ENCODE assay signal across 35 mouse cellular contexts in the genomic region with DNA sequence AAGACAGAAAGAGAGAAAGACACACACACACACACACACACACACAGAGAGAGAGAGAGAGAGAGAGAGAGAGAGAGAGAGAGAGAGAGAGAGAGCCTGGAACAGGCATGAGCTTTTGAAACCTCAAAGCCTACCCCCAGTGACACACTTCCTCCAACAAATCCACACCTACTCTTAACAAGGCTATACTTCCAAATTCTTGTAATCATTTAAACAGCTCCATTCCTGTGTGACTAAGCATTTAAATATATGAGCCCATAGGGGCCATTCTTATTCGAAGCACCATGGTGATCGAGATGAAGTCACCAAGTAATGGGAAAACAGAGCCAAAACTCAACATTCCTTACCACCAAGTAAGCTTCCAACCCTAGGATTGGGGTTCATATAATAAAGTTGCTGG.
"Had no signal": no experiment of that assay in that cellular context is flagged by ENCODE, and none has a peak within 500 bp of the region (broad histone marks: within the 10 kb centered on the region; RNA-seq: fewer than 3 reads in every experiment).

No protein-coding gene starts in this region.

- H3K27me3 ChIP-seq: heart, embryonic 12.5 days; heart, embryonic 13.5 days; heart, embryonic 15.5 days; hindbrain, embryonic 12.5 days; hindbrain, embryonic 13.5 days; hindbrain, embryonic 15.5 days; intestine, embryonic 15.5 days; kidney, embryonic 15.5 days had no signal

- DNase-seq: heart, postnatal 10 days; heart, postnatal 36 days; heart, postnatal 4 days; kidney, adult 11 months; kidney, adult 18-20 months; kidney, adult 2 months; kidney, adult 8-10 months; kidney, adult 9 months; kidney, postnatal 10 days; kidney, postnatal 14 days; kidney, postnatal 25 days; kidney, postnatal 36 days; kidney, postnatal 4 days; layer of hippocampus, adult 9-11 months; layer of hippocampus, postnatal 36 days had no signal

- ATAC-seq: hindbrain, embryonic 16.5 days; hindbrain, postnatal 0 days; inflammation-experienced regulatory T-cells, adult 6 months; intestine, embryonic 15.5 days; intestine, embryonic 16.5 days; intestine, postnatal 0 days had no signal

- H3K27ac ChIP-seq: heart, embryonic 10.5 days; heart, embryonic 13.5 days; heart, embryonic 15.5 days; hindbrain, embryonic 10.5 days; hindbrain, embryonic 12.5 days; hindbrain, embryonic 13.5 days; hindbrain, embryonic 14.5 days; hindbrain, embryonic 15.5 days; hindbrain, postnatal 0 days; intestine, embryonic 15.5 days; kidney, embryonic 15.5 days; kidney, postnatal 0 days; layer of hippocampus, adult 2 months; left cerebral cortex, adult 2 months had no signal

- H3K9ac ChIP-seq: heart, embryonic 12.5 days; heart, embryonic 13.5 days; heart, embryonic 15.5 days; hindbrain, embryonic 12.5 days; hindbrain, embryonic 13.5 days; hindbrain, embryonic 14.5 days; hindbrain, embryonic 15.5 days; intestine, embryonic 15.5 days; kidney, embryonic 15.5 days had no signal

- H3K4me3 ChIP-seq: heart, embryonic 10.5 days; heart, embryonic 12.5 days; heart, embryonic 13.5 days; heart, embryonic 15.5 days; hindbrain, embryonic 10.5 days; hindbrain, embryonic 12.5 days; hindbrain, embryonic 13.5 days; hindbrain, embryonic 15.5 days; intestine, embryonic 15.5 days; kidney, embryonic 15.5 days; layer of hippocampus, adult 2 months; left cerebral cortex, adult 2 months had no signal

- H3K4me1 ChIP-seq: heart, embryonic 10.5 days; heart, embryonic 12.5 days; heart, embryonic 15.5 days; hindbrain, embryonic 12.5 days; intestine, embryonic 15.5 days had no signal

- H3K36me3 ChIP-seq: heart, embryonic 10.5 days; heart, embryonic 12.5 days; heart, embryonic 13.5 days; heart, embryonic 15.5 days; hindbrain, embryonic 10.5 days; hindbrain, embryonic 12.5 days; hindbrain, embryonic 13.5 days; hindbrain, embryonic 15.5 days; intestine, embryonic 15.5 days; kidney, embryonic 15.5 days had no signal

- H3K4me2 ChIP-seq: heart, embryonic 11.5 days; heart, embryonic 12.5 days; heart, embryonic 13.5 days; heart, embryonic 15.5 days; hindbrain, embryonic 12.5 days; hindbrain, embryonic 13.5 days; hindbrain, embryonic 14.5 days; hindbrain, embryonic 15.5 days; intestine, embryonic 15.5 days; kidney, embryonic 15.5 days had no signal

- H3K9me3 ChIP-seq: heart, embryonic 10.5 days; heart, embryonic 12.5 days; heart, embryonic 13.5 days; heart, embryonic 15.5 days; hindbrain, embryonic 10.5 days; hindbrain, embryonic 12.5 days; hindbrain, embryonic 13.5 days; hindbrain, embryonic 15.5 days; intestine, embryonic 15.5 days; kidney, embryonic 15.5 days had no signal
